Mouse (Mus musculus): ENCODE data around the gene Tmem120a.

- TF ChIP-seq CTCF (IDR thresholded peaks at IDR 0.05; ENCODE audit: extremely low read depth, insufficient read depth, low read length) (no peak), POLR2A (IDR thresholded peaks at IDR 0.05; ENCODE audit: extremely low read depth, insufficient read depth, low read length) (no peak)
These were observed 7.7 kb downstream of the Tmem120a start for GRCm38 (mm10) chr5:135736544-135736943.
